Mouse (Mus musculus): Measurements from ENCODE around the gene Rrp1.

The Rrp1 gene

GRCm38 (mm10) chr10:78412319-78413151, at the start of gene Rrp1:
TSS of gene Rrp1 (minus strand) at chr10:78413043.
- DNase-seq (ENCODE audit: low spot score in 2 of 2), result peak; percentile 93 to 96

GRCm38 (mm10) chr10:78461767-78462166, 48.9 kb upstream of the Rrp1 start:
- no peak for DNase-seq (ENCODE audit: low spot score in 2 of 2)

DNA sequence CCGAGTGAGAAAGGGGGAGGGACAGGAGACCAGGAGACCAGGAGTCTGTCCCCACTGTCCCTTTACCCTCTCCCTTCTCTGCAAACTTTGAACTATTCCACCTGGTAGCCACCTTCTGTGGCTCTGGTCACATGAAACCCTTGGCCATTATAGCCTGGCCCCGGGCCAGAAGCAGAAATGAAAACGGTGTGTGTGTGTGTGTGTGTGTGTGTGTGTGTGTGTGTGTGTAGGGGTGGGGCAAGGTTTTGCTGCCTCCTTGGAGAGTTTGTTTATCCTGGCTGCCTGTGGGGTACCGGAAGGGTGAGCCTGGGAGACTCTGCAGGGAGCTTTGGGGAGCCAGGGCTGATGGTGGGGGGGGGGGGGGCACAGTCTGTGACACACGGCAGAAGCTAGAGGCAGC, 47.6 kb upstream of the Rrp1 start:
- DNase-seq (ENCODE audit: low spot score in 2 of 2), result no peak

GRCm38 (mm10) chr10:78458348-78459111, 45.7 kb upstream of the Rrp1 start:
- DNase-seq (ENCODE audit: low spot score in 2 of 2), result peak in 1 of 2 experiments; percentile 13

GRCm38 (mm10) chr10:78457495-78458347, 44.9 kb upstream of the Rrp1 start:
- peak; percentile 71 to 74 for DNase-seq (ENCODE audit: low spot score in 2 of 2)

DNA sequence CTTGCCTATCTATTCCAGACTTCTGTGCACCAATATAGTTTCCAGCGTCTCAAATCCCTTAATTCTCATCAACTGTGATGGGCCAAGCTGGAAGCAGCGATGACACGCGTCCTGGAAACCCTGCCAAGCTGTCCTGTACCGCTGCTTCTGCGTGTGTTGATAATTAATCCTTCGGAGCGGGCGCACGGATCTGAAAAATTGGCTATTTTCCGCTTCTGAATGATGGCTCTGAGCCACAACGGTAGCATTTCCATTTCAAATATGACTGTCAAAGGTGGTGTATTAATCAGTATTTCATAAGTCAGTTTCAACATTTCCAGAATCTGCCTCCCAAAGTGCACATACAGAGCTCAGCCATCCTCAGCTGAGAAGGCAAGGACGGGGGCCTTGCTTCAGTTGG, 43.9 kb upstream of the Rrp1 start:
- no peak for DNase-seq (ENCODE audit: low spot score in 2 of 2)

DNA sequence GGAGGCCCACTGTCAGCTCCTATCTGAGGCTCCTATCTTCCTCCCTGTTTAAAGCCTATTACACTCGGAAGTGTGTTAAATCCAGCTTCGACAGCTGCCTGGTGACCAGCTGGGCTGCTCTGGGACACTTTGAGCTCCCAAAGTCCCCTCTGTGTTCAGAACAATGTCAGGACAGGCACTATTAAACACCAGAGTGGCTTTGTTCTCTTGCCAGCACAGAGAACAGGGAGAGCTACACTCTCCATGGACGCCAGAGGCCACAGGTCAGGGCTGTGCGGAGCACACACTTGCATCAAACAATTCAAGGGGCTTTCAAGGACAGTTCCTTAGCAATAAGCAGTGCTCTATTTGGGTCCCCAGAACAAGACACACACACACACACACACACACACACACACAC, 39.8 kb upstream of the Rrp1 start:
- DNase-seq (ENCODE audit: low spot score in 2 of 2), result no peak

- no peak for DNase-seq (ENCODE audit: low spot score in 2 of 2)
These were observed 37.9 kb upstream of the Rrp1 start for GRCm38 (mm10) chr10:78450761-78451160.

DNA sequence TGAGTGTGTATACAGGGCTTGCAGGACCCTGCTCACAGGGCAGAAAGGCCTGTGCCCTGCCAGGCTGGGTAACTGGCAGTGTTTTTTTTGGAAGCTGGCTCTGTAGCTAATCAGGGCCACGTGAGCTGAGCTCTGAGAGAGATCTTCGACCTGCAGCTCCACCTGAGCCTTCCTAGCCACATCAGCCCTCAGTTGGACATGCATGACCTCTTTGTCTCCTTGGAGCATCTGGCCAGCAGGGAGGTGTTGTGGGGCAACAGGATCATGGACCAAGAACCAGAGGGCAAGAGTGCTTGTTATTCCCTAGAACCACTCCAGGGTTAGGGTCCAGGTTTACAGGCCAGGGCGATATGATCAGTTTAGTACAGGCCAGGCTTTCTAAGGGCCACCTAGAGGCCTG, 34.6 kb upstream of the Rrp1 start:
- DNase-seq (ENCODE audit: low spot score in 2 of 2), result no peak

DNA sequence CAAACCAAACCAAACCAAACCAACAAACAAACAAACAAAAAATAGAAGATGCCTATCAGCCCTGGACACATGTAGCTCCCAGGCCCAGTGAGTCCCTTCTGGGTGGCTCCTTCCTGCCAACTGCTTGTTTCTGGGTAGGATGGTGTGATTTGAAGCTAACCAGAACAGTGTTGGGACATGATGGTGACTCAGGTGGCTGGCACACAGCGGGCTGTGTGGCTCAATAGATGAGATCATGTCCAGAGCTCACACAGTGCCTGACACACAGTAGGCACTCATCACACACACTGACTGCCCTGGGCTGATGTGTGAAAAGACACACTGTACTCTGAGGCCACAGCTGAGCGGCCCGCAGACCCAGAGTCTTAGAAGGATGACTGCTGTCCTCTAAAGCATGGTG, 33.4 kb upstream of the Rrp1 start:
- DNase-seq (ENCODE audit: low spot score in 2 of 2), result no peak

DNA sequence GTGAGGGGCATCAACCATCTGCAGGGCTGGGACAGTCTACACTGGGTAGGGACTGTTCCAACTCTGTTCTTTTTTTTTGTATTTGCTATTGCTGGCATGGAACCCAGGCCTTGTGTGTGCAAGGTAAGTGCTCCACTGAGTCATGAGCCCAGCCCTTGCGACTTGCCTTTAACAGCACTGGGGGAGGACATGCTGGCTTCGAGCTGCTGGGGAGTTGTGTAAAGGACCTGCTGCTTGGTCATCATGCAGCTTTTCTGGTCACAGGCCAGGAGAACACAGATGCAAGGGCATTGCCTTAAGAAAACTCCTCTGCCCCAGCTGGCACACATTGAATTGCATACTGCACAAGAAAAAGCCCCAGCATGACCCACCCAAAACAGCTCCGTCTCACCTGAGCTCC, 29.4 kb upstream of the Rrp1 start:
- DNase-seq (ENCODE audit: low spot score in 2 of 2), result no peak

DNA sequence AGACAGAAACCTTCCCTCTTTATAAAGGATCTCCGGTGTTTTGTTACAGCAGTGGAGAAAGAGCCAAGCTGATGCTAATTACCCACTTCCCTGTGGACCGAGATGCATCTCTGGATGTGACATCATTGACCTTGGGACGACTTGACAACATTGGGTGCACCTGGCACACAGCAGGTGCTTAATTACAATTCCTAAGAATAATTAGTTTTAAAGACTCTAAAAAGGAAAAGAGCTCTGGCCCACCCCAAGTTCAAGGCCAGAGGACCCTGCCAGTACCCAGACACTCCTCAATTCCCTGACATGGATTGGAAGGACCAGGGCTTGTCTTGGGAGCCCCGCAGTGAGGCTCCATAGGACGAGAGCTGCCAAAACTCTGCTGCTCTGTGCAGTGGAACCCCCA, 28.8 kb upstream of the Rrp1 start:
- DNase-seq (ENCODE audit: low spot score in 2 of 2), result no peak

DNA sequence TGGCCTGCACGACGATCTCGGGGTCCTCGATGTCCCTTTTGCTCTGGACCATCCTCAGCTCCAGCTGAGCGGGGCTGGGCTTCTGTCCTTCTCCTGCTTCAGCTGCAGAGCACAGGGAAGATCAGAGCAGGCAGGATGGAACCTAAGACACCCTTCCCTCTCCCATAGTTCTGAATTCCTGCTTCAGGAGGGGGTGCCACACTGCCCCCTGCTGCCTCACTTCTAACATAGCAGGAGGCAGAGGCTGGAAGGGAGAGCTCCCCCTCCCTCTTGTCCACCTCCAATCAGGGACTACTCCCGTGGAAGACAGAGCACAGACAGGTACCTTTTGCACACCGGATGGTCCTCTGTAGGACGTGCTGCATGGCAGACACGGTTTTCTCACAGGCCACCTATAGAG, 28.0 kb upstream of the Rrp1 start:
- no peak for DNase-seq (ENCODE audit: low spot score in 2 of 2)

GRCm38 (mm10) chr10:78439990-78440389, 27.1 kb upstream of the Rrp1 start:
- DNase-seq (ENCODE audit: low spot score in 2 of 2), result no peak

DNA sequence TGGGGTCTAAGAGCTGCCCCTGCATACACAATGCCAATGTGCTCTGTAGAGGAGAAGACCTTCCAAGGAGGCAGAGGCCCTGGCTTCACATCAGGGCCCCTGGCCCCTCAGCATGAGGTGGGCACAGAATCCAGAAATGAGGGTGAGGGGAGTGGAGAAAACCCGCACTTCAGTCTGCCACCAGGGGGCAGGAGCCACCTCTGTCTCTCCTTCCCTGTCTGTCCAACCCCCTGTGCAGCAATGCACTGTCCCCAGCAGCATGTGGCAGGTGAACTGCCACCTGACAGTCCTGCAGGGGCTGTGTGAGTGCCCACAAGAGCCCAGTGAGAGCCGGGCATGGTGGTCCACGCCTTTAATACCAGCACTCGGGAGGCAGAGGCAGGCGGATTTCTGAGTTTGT, 26.7 kb upstream of the Rrp1 start:
- DNase-seq (ENCODE audit: low spot score in 2 of 2), result peak in 1 of 2 experiments; percentile 21

GRCm38 (mm10) chr10:78438094-78438493, 25.3 kb upstream of the Rrp1 start:
- DNase-seq (ENCODE audit: low spot score in 2 of 2), result peak; percentile 58 to 80

DNA sequence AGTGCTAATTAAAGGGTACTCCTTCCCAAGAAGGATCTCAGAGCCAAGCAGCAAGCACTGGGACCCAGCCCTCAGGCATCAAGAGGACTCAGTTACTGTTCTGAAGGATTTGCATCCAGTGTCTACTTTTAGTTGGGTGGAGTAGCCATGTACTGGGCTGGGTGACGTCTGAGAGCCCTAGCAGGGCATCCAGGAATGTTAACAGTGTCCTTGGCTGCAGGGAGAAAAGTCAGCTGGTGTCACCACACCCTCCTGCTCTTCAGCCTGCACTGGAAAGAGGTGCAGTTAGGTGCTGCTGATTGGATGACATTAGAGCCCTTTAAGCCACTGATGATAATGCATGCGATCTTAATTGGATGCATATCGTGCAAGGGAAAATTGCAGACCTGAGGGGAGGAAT, 20.0 kb upstream of the Rrp1 start:
- DNase-seq (ENCODE audit: low spot score in 2 of 2), result no peak

GRCm38 (mm10) chr10:78429776-78430175, 16.9 kb upstream of the Rrp1 start:
- DNase-seq (ENCODE audit: low spot score in 2 of 2), result no peak

DNA sequence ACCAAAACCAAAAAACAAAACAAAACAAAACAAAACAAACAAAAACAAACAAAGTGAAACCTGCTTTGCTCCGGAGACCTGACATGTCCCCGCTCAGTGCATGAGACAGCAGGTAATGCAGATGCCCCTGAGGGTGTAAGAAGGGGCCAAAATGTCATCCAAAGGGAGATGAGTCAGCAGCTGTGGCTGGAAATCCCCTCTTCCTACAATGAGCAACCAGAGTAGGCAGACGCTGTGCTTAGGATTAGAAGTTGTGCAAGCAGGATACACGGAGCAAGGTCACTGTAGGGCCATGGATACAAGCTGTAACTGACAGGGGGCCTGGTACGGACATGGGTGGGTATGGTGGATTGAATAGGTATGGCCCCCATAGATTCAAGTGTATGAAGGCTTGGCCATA, 16.3 kb upstream of the Rrp1 start:
- DNase-seq (ENCODE audit: low spot score in 2 of 2), result no peak

- DNase-seq (ENCODE audit: low spot score in 2 of 2), result no peak
These were observed 15.2 kb upstream of the Rrp1 start for GRCm38 (mm10) chr10:78428070-78428469.

GRCm38 (mm10) chr10:78426117-78426735, 13.4 kb upstream of the Rrp1 start:
- peak; percentile 16 to 69 for DNase-seq (ENCODE audit: low spot score in 2 of 2)
